Mouse (Mus musculus): ENCODE measurements around the gene Zbtb8b. TPM values are rescaled to one million over a fixed set of nuclear protein-coding genes. Genes with fewer than 3 reads are reported as not detected.
A peak's percentile ranks its signal among the peaks of the same experiment; 100 is the strongest.
"Not testable (repeated sequence)": the region's sequence is repeated elsewhere in the genome, so short reads cannot be mapped to it uniquely, and the experiment has no call there.

Zbtb8b gene
- polyA plus RNA-seq (2015; fragmentation: Nextera tagmentation; extraction: Ambion mirVana), result 2.2 and 3.1 TPM in 2 replicates

DNA sequence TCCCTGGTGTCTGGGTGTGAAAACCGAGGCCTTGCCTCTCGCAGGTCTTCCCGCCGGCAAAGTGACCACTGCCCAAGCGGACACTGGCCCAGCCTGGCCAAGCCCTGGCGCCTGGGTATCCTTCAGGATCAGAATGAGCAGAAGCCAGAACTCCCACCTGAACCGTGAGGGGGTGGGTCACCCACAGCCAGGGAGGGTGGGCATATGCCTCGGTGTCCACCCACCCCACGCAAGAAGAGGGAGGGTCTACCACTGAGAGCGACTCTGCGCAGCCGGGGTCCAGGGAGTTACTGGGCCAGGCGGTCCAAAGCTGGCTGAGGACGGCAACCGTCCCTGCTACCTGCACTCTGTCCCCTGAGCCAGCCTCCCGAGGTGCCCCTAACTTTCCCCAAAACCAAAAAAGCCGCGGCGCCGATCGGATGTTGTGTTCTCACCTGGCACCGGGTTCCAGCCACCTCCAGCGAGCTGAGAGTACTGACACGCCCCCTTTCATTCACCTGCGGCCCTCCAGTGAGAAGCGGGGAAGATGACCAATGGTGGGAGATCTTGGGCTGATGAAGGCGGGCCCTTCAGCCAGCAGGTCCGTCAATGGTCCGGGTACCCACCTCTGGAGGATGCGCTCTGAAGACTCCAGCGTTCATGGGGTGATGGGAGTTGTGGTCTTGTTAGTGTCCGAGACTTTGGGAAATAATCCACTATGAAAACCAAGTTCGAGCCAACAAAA lies at the start of gene Zbtb8b:
Gene Zbtb8b, minus strand, starts transcription at position 514 of the 724 bp plus-strand sequence.
- WGBS, result 3% methylated on average over 33 of the region's 33 CpGs

GRCm38 (mm10) chr4:129481090-129481489 lies 40.4 kb upstream of the Zbtb8b start:
- Histone ChIP-seq H3K27ac (no peak overlapping the region), H3K4me3 (no peak overlapping the region), H3K4me2 (no peak overlapping the region), H3K36me3 (peaks cover 59% of the 10 kb centered on the region), H3K27me3 (no peaks in the 10 kb centered on the region), H3K4me1 (no peaks in the 10 kb centered on the region), H3K9me3 (no peaks in the 10 kb centered on the region), H3K9ac (no peak overlapping the region)
- WGBS, result 77% methylated on average over 1 of the region's 1 CpGs
- ATAC-seq (ENCODE audit: borderline replicate concordance, extremely low read depth, low FRiP score, low TSS enrichment), result no peak

More for the DNA sequence above, at the start of gene Zbtb8b:
- Histone ChIP-seq H3K27ac (no peak within 1 kb of the TSS), H3K4me2 (peak within 1 kb of the TSS; percentile 58), H3K9me3 (no peaks in the 10 kb centered on the region), H3K9ac (0 out of 2 replicates have a peak within 1 kb of the TSS, but pooled peaks have one; percentile 3), H3K27me3 (peaks cover 36% of the 10 kb centered on the region), H3K4me3 (peak within 1 kb of the TSS; percentile 39), H3K36me3 (no peaks in the 10 kb centered on the region), H3K4me1 (peaks cover 3% of the 10 kb centered on the region)
- ATAC-seq (ENCODE audit: borderline replicate concordance, extremely low read depth, low FRiP score, low TSS enrichment), result peak; percentile 76

DNA sequence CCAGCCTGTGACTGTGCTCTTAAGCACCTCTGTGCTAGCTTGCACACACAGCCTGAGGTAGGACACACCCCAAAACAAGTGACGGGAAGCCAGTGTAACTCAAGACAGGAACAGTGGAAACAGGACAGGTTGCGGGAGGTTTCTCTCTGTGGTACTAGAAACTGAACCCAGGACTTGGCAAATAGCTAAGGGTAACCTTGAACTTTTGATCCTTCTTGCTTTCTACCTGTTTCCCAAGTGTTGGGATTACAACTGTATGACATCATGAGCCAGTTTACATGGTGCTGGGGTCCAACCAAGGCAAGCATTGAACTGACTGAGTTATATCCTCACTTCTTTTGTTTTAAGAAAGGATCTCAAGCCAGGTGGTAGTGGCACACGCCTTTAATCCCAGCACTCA lies 39.2 kb upstream of the Zbtb8b start:
- no peak for ATAC-seq (ENCODE audit: borderline replicate concordance, extremely low read depth, low FRiP score, low TSS enrichment)
- Histone ChIP-seq H3K27me3 (no peaks in the 10 kb centered on the region), H3K9me3 (no peaks in the 10 kb centered on the region), H3K4me2 (no peak overlapping the region), H3K9ac (no peak overlapping the region), H3K36me3 (peaks cover 57% of the 10 kb centered on the region), H3K4me1 (no peaks in the 10 kb centered on the region), H3K4me3 (no peak overlapping the region), H3K27ac (no peak overlapping the region)
- WGBS, result 84% methylated on average over 3 of the region's 3 CpGs

GRCm38 (mm10) chr4:129476047-129476446 lies 35.4 kb upstream of the Zbtb8b start:
- 87% methylated on average over 11 of the region's 11 CpGs for WGBS
- no peak for ATAC-seq (ENCODE audit: borderline replicate concordance, extremely low read depth, low FRiP score, low TSS enrichment)

DNA sequence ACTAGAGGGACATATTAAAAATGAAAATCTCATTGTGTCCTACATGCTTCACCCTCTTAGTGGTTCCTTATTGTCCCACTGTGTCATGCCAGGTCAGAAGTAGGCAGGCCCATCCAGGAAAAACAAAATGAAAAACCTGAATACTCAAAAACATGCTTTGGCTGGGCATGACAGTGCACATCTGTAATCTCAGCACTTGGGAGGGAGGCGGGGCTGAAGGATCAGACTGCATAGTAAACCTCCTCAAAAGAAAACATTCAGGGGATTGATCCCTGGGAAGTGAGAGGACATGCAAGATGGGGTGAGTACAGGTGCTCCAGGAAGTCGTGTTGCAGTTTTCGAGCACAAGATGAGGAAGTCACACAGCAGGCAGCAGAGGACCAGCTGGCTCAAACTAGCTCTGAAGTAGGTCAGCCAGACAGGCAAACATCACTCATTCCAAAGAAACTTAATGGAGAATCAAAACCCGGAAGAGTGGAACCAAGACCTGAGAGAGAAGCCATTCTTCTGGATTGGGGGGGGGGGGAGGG lies 23.7 kb upstream of the Zbtb8b start:
- ATAC-seq (ENCODE audit: borderline replicate concordance, extremely low read depth, low FRiP score, low TSS enrichment), result no peak
- H3K27ac ChIP-seq, result no peak overlapping the region
- no peaks in the 10 kb centered on the region for H3K9me3 ChIP-seq
- H3K36me3 ChIP-seq, result peaks cover 44% of the 10 kb centered on the region
- H3K27me3 ChIP-seq, result no peaks in the 10 kb centered on the region
- peaks cover 10% of the 10 kb centered on the region for H3K4me1 ChIP-seq
- no peak overlapping the region for H3K4me3 ChIP-seq
- WGBS, result 82% methylated on average over 4 of the region's 4 CpGs
- no peak overlapping the region for H3K9ac ChIP-seq
- H3K4me2 ChIP-seq, result no peak overlapping the region

More at GRCm38 (mm10) chr4:129476047-129476446, 35.4 kb upstream of the Zbtb8b start:
- Histone ChIP-seq H3K9ac (no peak overlapping the region), H3K27ac (no peak overlapping the region), H3K36me3 (peaks cover 65% of the 10 kb centered on the region), H3K4me2 (no peak overlapping the region), H3K4me3 (no peak overlapping the region), H3K4me1 (no peaks in the 10 kb centered on the region), H3K9me3 (no peaks in the 10 kb centered on the region), H3K27me3 (no peaks in the 10 kb centered on the region)

DNA sequence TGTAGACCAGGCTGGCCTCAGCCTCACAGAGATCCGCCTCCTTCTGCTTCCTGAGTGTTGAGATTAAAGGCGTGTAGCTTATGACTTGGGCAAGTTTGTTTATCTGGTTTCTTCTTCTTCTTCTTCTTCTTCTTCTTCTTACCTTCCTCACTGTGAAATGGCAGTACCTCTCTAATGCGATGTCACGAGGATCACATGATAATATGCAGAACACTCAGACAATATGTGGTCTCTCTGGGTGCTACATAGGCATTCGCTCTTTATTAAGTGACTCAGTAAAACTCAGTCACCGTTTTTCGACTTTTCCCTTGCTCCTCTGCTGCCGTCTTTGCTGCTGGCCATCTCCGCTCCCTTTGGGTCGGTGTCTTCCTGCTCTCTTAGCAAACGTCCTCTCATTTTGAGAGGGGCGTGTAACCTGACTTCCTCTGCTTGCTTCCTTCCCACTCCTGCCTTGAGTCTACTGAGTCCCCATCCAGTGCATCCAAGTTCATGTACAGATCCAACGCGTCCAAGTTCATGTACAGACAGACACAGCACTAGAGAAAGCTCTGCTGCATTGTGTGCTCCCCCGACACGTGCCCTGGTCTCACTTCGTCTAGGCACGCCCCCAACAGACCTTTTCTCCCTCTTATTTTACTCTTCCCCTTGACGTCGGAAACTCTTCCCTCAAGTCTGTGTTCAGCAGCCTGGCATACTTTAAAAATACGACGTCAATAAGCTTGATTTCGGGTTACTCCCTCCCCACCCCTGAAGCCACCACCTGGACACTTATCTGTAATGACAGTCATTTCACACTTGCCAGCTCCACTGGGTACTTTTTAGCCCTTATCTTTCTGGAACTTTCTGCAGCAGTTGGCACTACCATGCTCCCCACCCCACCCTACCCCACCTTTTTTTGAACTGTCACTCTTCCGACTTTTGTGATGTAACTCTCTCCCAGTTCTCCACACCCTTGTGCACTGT lies 22.7 kb upstream of the Zbtb8b start:
- Histone ChIP-seq H3K27ac (no peak overlapping the region), H3K9me3 (no peaks in the 10 kb centered on the region), H3K9ac (no peak overlapping the region), H3K4me3 (no peak overlapping the region), H3K4me1 (peaks cover 10% of the 10 kb centered on the region), H3K27me3 (no peaks in the 10 kb centered on the region), H3K36me3 (peaks cover 36% of the 10 kb centered on the region; the same call in 1 of the 2 replicates), H3K4me2 (no peak overlapping the region)
- ATAC-seq (ENCODE audit: borderline replicate concordance, extremely low read depth, low FRiP score, low TSS enrichment), result no peak
- WGBS, result 86% methylated on average over 24 of the region's 24 CpGs

GRCm38 (mm10) chr4:129462118-129462517 lies 21.5 kb upstream of the Zbtb8b start:
- no peak overlapping the region for H3K27ac ChIP-seq
- 39% methylated on average over 3 of the region's 3 CpGs for WGBS
- no peak for ATAC-seq (ENCODE audit: borderline replicate concordance, extremely low read depth, low FRiP score, low TSS enrichment)

GRCm38 (mm10) chr4:129461183-129461960 lies 20.7 kb upstream of the Zbtb8b start, which contains the start of gene Bsdc1:
Bsdc1 (plus strand) TSS chr4:129461581.
- H3K27ac ChIP-seq, result peak within 1 kb of the TSS; percentile 85
- peak; percentile 98 for ATAC-seq (ENCODE audit: borderline replicate concordance, extremely low read depth, low FRiP score, low TSS enrichment)
- H3K4me2 ChIP-seq, result peak within 1 kb of the TSS; percentile 77
- H3K9ac ChIP-seq, result peak within 1 kb of the TSS; percentile 68
- H3K9me3 ChIP-seq, result no peaks in the 10 kb centered on the region
- WGBS, result 0% methylated on average over 46 of the region's 46 CpGs
- peaks cover 10% of the 10 kb centered on the region for H3K4me1 ChIP-seq
- H3K36me3 ChIP-seq, result peaks cover 16% of the 10 kb centered on the region; the same call in 1 of the 2 replicates
- peak within 1 kb of the TSS; percentile 82 for H3K4me3 ChIP-seq
- no peaks in the 10 kb centered on the region for H3K27me3 ChIP-seq

More at GRCm38 (mm10) chr4:129462118-129462517, 21.5 kb upstream of the Zbtb8b start:
- peak overlapping the region; percentile 82 for H3K4me3 ChIP-seq
- no peaks in the 10 kb centered on the region for H3K9me3 ChIP-seq
- H3K4me1 ChIP-seq, result peaks cover 10% of the 10 kb centered on the region
- peaks cover 23% of the 10 kb centered on the region; the same call in 1 of the 2 replicates for H3K36me3 ChIP-seq
- peak overlapping the region; percentile 77 for H3K4me2 ChIP-seq
- no peaks in the 10 kb centered on the region for H3K27me3 ChIP-seq
- H3K9ac ChIP-seq, result peak overlapping the region; percentile 68

DNA sequence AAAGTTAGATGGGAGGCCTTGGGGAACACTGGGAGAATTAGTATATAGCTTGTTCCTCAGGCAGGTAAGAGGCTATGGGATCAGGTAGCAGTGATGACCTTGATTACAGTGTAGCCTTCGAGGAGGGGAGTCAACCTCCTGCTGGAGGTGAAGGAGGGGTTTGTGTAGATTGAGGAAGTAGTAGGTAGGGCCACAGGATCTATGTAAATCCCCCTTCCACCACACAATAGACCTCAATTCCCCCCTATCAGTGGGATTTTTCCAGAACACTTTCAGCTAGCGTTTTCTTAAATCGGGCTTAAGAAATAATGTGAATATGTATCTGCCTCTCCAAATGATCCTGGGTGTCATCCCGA lies 20.2 kb upstream of the Zbtb8b start:
- 0% methylated on average over 4 of the region's 4 CpGs for WGBS
- no peak for ATAC-seq (ENCODE audit: borderline replicate concordance, extremely low read depth, low FRiP score, low TSS enrichment)
- H3K9ac ChIP-seq, result peak overlapping the region; percentile 49

DNA sequence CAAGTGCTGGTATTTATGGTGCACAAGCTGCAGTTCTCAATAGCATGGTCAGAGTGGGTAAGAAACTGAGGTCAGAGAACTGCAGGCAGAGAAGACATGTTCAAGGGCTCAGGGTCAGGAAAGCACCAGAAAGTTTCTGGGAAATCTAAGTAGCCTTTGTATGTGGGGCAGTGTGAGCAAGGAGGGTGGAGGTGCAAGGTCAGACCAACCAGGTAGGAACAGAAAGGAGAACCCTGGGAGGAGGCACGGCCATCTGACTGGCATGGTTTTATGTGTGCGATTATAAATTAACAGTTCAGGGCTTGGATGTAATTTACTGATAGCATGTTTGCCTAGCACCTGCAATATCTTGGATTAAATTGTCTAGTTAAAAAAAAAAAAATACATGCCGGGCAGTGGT lies 19.1 kb upstream of the Zbtb8b start:
- Histone ChIP-seq H3K4me3 (no peak overlapping the region), H3K9ac (no peak overlapping the region)
- WGBS, result 91% methylated on average over 3 of the region's 3 CpGs

More for the DNA sequence above, 20.2 kb upstream of the Zbtb8b start:
- H3K36me3 ChIP-seq, result peaks cover 10% of the 10 kb centered on the region; the same call in 1 of the 2 replicates
- H3K4me2 ChIP-seq, result peak overlapping the region; percentile 61
- peaks cover 10% of the 10 kb centered on the region for H3K4me1 ChIP-seq
- no peaks in the 10 kb centered on the region for H3K27me3 ChIP-seq
- peak overlapping the region; percentile 85 for H3K27ac ChIP-seq
- H3K9me3 ChIP-seq, result no peaks in the 10 kb centered on the region
- peak overlapping the region; percentile 82 for H3K4me3 ChIP-seq

GRCm38 (mm10) chr4:129457311-129457710 lies 16.7 kb upstream of the Zbtb8b start:
- not testable (repeated sequence) for H3K9me3 ChIP-seq; H3K27ac ChIP-seq; H3K27me3 ChIP-seq; H3K4me1 ChIP-seq; H3K9ac ChIP-seq; H3K4me2 ChIP-seq; H3K4me3 ChIP-seq; ATAC-seq (ENCODE audit: borderline replicate concordance, extremely low read depth, low FRiP score, low TSS enrichment); H3K36me3 ChIP-seq
- 72% methylated on average over 2 of the region's 2 CpGs for WGBS

More for the DNA sequence above, 19.1 kb upstream of the Zbtb8b start:
- no peaks in the 10 kb centered on the region for H3K27me3 ChIP-seq
- H3K27ac ChIP-seq, result no peak overlapping the region
- no peaks in the 10 kb centered on the region for H3K36me3 ChIP-seq
- no peak for ATAC-seq (ENCODE audit: borderline replicate concordance, extremely low read depth, low FRiP score, low TSS enrichment)
- no peak overlapping the region for H3K4me2 ChIP-seq
- no peaks in the 10 kb centered on the region for H3K9me3 ChIP-seq
- H3K4me1 ChIP-seq, result peaks cover 10% of the 10 kb centered on the region

Data from lung, embryonic 15.5 days (tissue).